Mouse (Mus musculus) neural tube, embryonic 11.5 days (tissue): ENCODE measurements at regions not wholly inside any gene's neighbourhood (a gene's known extent, or its start where the extent isn't known, plus 50 kb on each side); places are given as distances from the start of the nearest gene placed in this dataset.

Experiments used
- ATAC-seq: fragments of 200-750 bp; cut with Nextera tagmentation; 2 replicates; pipeline ENCODE4 v1.8.0; 2017; ENCODE audit warnings: moderate number of reproducible peaks, mild to moderate bottlenecking, moderate TSS enrichment, moderate library complexity; ENCODE audit not compliant: insufficient read depth, low FRiP score, low TSS enrichment
- DNase-seq: peaks from one replicate; pipeline ENCODE4 v3.0.0-alpha.2; 2015; ENCODE audit warnings: low spot score
- H3K27ac ChIP-seq: fragments of 300-500 bp; sonication (generic); 2 replicates; pipeline ENCODE4 v1.5.1; 2014; ENCODE audit warnings: low read depth, mild to moderate bottlenecking, low read length
- H3K27me3 ChIP-seq: fragments of 300-500 bp; sonication (generic); 2 replicates; pipeline ENCODE4 v1.6.1; 2014; ENCODE audit warnings: mild to moderate bottlenecking, low read length, mixed read lengths; ENCODE audit not compliant: control insufficient read depth, insufficient read depth
- H3K36me3 ChIP-seq: fragments of 300-500 bp; sonication (generic); 2 replicates; pipeline ENCODE4 v1.6.1; 2014; ENCODE audit warnings: mild to moderate bottlenecking, low read length, moderate library complexity, mixed read lengths; ENCODE audit not compliant: control insufficient read depth, insufficient read depth
- H3K4me1 ChIP-seq: fragments of 300-500 bp; sonication (generic); 2 replicates; pipeline ENCODE4 v1.6.1; 2014; ENCODE audit warnings: low read length, mixed read lengths; ENCODE audit not compliant: control insufficient read depth, insufficient read depth
- H3K4me2 ChIP-seq: fragments of 300-500 bp; sonication (generic); 2 replicates; pipeline ENCODE4 v1.6.1; 2014; ENCODE audit warnings: low read depth, mild to moderate bottlenecking, moderate library complexity
- H3K4me3 ChIP-seq: fragments of 300-500 bp; sonication (generic); 2 replicates; pipeline ENCODE4 v1.5.1; 2014; ENCODE audit warnings: low read depth, low read length
- H3K9ac ChIP-seq: fragments of 300-500 bp; sonication (generic); 2 replicates; pipeline ENCODE4 v1.6.1; 2014; ENCODE audit warnings: mild to moderate bottlenecking, low read length
- H3K9me3 ChIP-seq: fragments of 300-500 bp; sonication (generic); 2 replicates; pipeline ENCODE4 v1.6.1; 2016; ENCODE audit warnings: low read length; ENCODE audit not compliant: control insufficient read depth
- WGBS: fragments of 180-500 bp; shearing (Covaris S2); extraction: QIAGEN DNeasy Blood & Tissue Kit; methylation state at CpG from one replicate; pipeline ENCODE4 v1.1.7; 2014; 5-methylcytosine and 5-hydroxymethylcytosine counted together

- no peaks in the 10 kb centered on the region for H3K27me3 ChIP-seq
- no peaks in the 10 kb centered on the region for H3K9me3 ChIP-seq
- WGBS: 88% methylated on average over 1 of the region's 1 CpGs
- no peak overlapping the region for H3K4me2 ChIP-seq
- H3K9ac ChIP-seq: no peak overlapping the region
- no peaks in the 10 kb centered on the region for H3K36me3 ChIP-seq
- ATAC-seq (no peak), DNase-seq (no peak)
- no peaks in the 10 kb centered on the region for H3K4me1 ChIP-seq
- H3K27ac ChIP-seq: no peak overlapping the region
- no peak overlapping the region for H3K4me3 ChIP-seq
These were observed 665.2 kb upstream of the Fam92a start for GRCm38 (mm10) chr4:12837097-12837426.

- Histone ChIP-seq H3K36me3 (no peaks in the 10 kb centered on the region), H3K9me3 (no peaks in the 10 kb centered on the region)
- 67% methylated on average over 4 of the region's 4 CpGs for WGBS
These were observed 664.7 kb upstream of the Fam92a start for GRCm38 (mm10) chr4:12836326-12837096.

GRCm38 (mm10) chr4:12826419-12826818 is 654.6 kb upstream of the Fam92a start:
- Histone ChIP-seq H3K36me3 (no peaks in the 10 kb centered on the region), H3K9ac (no peak overlapping the region), H3K9me3 (no peaks in the 10 kb centered on the region), H3K4me1 (no peaks in the 10 kb centered on the region), H3K4me3 (no peak overlapping the region), H3K27ac (no peak overlapping the region), H3K4me2 (no peak overlapping the region), H3K27me3 (no peaks in the 10 kb centered on the region)
- ATAC-seq: no peak
- DNase-seq: no peak
- 89% methylated on average over 1 of the region's 1 CpGs for WGBS

More at GRCm38 (mm10) chr4:12836326-12837096, 664.7 kb upstream of the Fam92a start:
- Histone ChIP-seq H3K27me3 (no peaks in the 10 kb centered on the region), H3K9ac (no peak overlapping the region), H3K4me2 (no peak overlapping the region), H3K4me3 (no peak overlapping the region), H3K27ac (no peak overlapping the region), H3K4me1 (no peaks in the 10 kb centered on the region)
- DNase-seq: no peak
- ATAC-seq: no peak

- no peaks in the 10 kb centered on the region for H3K27me3 ChIP-seq
- no peak for ATAC-seq
- H3K27ac ChIP-seq: no peak overlapping the region
- H3K9ac ChIP-seq: no peak overlapping the region
- no peaks in the 10 kb centered on the region for H3K36me3 ChIP-seq
- no peak overlapping the region for H3K4me2 ChIP-seq
- no peaks in the 10 kb centered on the region for H3K9me3 ChIP-seq
- WGBS: 90% methylated on average over 2 of the region's 2 CpGs
- H3K4me3 ChIP-seq: no peak overlapping the region
- DNase-seq: no peak
- H3K4me1 ChIP-seq: no peaks in the 10 kb centered on the region
These were observed 642.4 kb upstream of the Fam92a start for GRCm38 (mm10) chr4:12814251-12814650.

GRCm38 (mm10) chr4:12801186-12801585 is 629.4 kb upstream of the Fam92a start:
- no peaks in the 10 kb centered on the region for H3K36me3 ChIP-seq
- DNase-seq (no peak), ATAC-seq (no peak)
- 95% methylated on average over 3 of the region's 3 CpGs for WGBS
- no peak overlapping the region for H3K4me2 ChIP-seq
- no peaks in the 10 kb centered on the region for H3K9me3 ChIP-seq
- H3K4me3 ChIP-seq: no peak overlapping the region
- no peak overlapping the region for H3K27ac ChIP-seq
- H3K4me1 ChIP-seq: no peaks in the 10 kb centered on the region
- H3K27me3 ChIP-seq: no peaks in the 10 kb centered on the region
- H3K9ac ChIP-seq: no peak overlapping the region

- 82% methylated on average over 5 of the region's 5 CpGs for WGBS
- H3K4me3 ChIP-seq: no peak overlapping the region
- no peaks in the 10 kb centered on the region for H3K27me3 ChIP-seq
- H3K27ac ChIP-seq: no peak overlapping the region
- DNase-seq: no peak
- no peaks in the 10 kb centered on the region for H3K9me3 ChIP-seq
- no peaks in the 10 kb centered on the region for H3K36me3 ChIP-seq
- H3K9ac ChIP-seq: no peak overlapping the region
- H3K4me2 ChIP-seq: no peak overlapping the region
- H3K4me1 ChIP-seq: no peaks in the 10 kb centered on the region
- ATAC-seq: no peak
These were observed 627.7 kb upstream of the Fam92a start for GRCm38 (mm10) chr4:12799564-12799963.

- H3K36me3 ChIP-seq: no peaks in the 10 kb centered on the region
- no peak overlapping the region for H3K9ac ChIP-seq
- H3K9me3 ChIP-seq: no peaks in the 10 kb centered on the region
- H3K4me3 ChIP-seq: no peak overlapping the region
- H3K4me1 ChIP-seq: no peaks in the 10 kb centered on the region
- H3K4me2 ChIP-seq: no peak overlapping the region
- no peak overlapping the region for H3K27ac ChIP-seq
- WGBS: 88% methylated on average over 11 of the region's 11 CpGs
- ATAC-seq (no peak), DNase-seq (no peak)
- no peaks in the 10 kb centered on the region for H3K27me3 ChIP-seq
These were observed 621.1 kb upstream of the Fam92a start for GRCm38 (mm10) chr4:12792764-12793422.

- Histone ChIP-seq H3K9me3 (no peaks in the 10 kb centered on the region), H3K4me3 (no peak overlapping the region), H3K4me2 (no peak overlapping the region), H3K4me1 (no peaks in the 10 kb centered on the region), H3K9ac (no peak overlapping the region), H3K36me3 (no peaks in the 10 kb centered on the region), H3K27me3 (no peaks in the 10 kb centered on the region), H3K27ac (no peak overlapping the region)
- no peak for ATAC-seq
- DNase-seq: no peak
- WGBS: 75% methylated on average over 9 of the region's 9 CpGs
These were observed 620.2 kb upstream of the Fam92a start for GRCm38 (mm10) chr4:12791786-12792674.
